In genomic region chr5:130144334-130145312, GRCm38 (mm10) we compare ENCODE assay signal across 8 mouse cellular contexts. TPM values are rescaled to one million over a fixed set of nuclear protein-coding genes. Genes with fewer than 3 reads are reported as not detected.
A peak's percentile ranks its signal among the peaks of the same experiment; 100 is the strongest.
DNase-seq lines count a peak whose midpoint lies in the region; ATAC-seq and TF ChIP-seq lines count a peak whose summit lies in the region.

TSS of gene Kctd7 (plus strand) at chr5:130144861.

- ATAC-seq in heart, embryonic 15.5 days (replicated peaks; ENCODE audit: insufficient number of reproducible peaks, insufficient read depth, low FRiP score, low read depth): peak; percentile 93
- ATAC-seq in liver, embryonic 14.5 days (ENCODE audit: insufficient read depth): peak; percentile 90
- peak; percentile 97 for ATAC-seq in neural tube, embryonic 11.5 days (ENCODE audit: insufficient read depth, low FRiP score, low TSS enrichment)
- ATAC-seq in stomach, postnatal 0 days (ENCODE audit: low FRiP score, low TSS enrichment): peak; percentile 98

- peak within 1 kb of the TSS; percentile 74 for H3K4me3 ChIP-seq in forebrain, embryonic 10.5 days
- peak within 1 kb of the TSS; percentile 71 for H3K4me3 ChIP-seq in heart, embryonic 15.5 days
- H3K4me3 ChIP-seq in liver, embryonic 14.5 days (ENCODE audit: insufficient read depth in 1 of 2, low read depth in 2 of 2, low read length in 2 of 2): peak within 1 kb of the TSS; percentile 78 to 84
- H3K4me3 ChIP-seq in neural tube, embryonic 11.5 days (ENCODE audit: low read depth, low read length): peak within 1 kb of the TSS; percentile 51
- peak within 1 kb of the TSS; percentile 53 for H3K4me3 ChIP-seq in stomach, postnatal 0 days (ENCODE audit: low read depth, low read length)

- H3K27me3 ChIP-seq in forebrain, embryonic 10.5 days (ENCODE audit: poor library complexity, severe bottlenecking): peaks cover 20% of the 10 kb centered on the region
- H3K27me3 ChIP-seq in heart, embryonic 15.5 days: no peaks in the 10 kb centered on the region; the same call in 1 of the 2 replicates
- H3K27me3 ChIP-seq in liver, embryonic 14.5 days (ENCODE audit: control insufficient read depth, insufficient read depth, low read length): no peaks in the 10 kb centered on the region
- H3K27me3 ChIP-seq in neural tube, embryonic 11.5 days (ENCODE audit: control insufficient read depth, insufficient read depth, low read length): no peaks in the 10 kb centered on the region
- no peaks in the 10 kb centered on the region for H3K27me3 ChIP-seq in stomach, postnatal 0 days (ENCODE audit: control insufficient read depth, insufficient read depth, low read length)

- H3K4me1 ChIP-seq in forebrain, embryonic 10.5 days: peaks cover 20% of the 10 kb centered on the region
- peaks cover 12% of the 10 kb centered on the region for H3K4me1 ChIP-seq in heart, embryonic 15.5 days (replicated peaks)
- peaks cover 17 to 19% of the 10 kb centered on the region in 2 experiments for H3K4me1 ChIP-seq in liver, embryonic 14.5 days (replicated peaks; ENCODE audit: control insufficient read depth in 2 of 2, insufficient read depth in 2 of 2, low read length in 1 of 2)
- H3K4me1 ChIP-seq in neural tube, embryonic 11.5 days (ENCODE audit: control insufficient read depth, insufficient read depth, low read length): peaks cover 5% of the 10 kb centered on the region; the same call in 1 of the 2 replicates
- peaks cover 7% of the 10 kb centered on the region for H3K4me1 ChIP-seq in stomach, postnatal 0 days (replicated peaks; ENCODE audit: control insufficient read depth, insufficient read depth)

- peak within 1 kb of the TSS; percentile 88 for H3K27ac ChIP-seq in forebrain, embryonic 10.5 days
- peak within 1 kb of the TSS; percentile 73 for H3K27ac ChIP-seq in heart, embryonic 15.5 days
- peak within 1 kb of the TSS; percentile 81 for H3K27ac ChIP-seq in liver, embryonic 14.5 days
- peak within 1 kb of the TSS; percentile 69 for H3K27ac ChIP-seq in neural tube, embryonic 11.5 days (ENCODE audit: low read depth, low read length)
- H3K27ac ChIP-seq in stomach, postnatal 0 days (replicated peaks): peak within 1 kb of the TSS; percentile 71

- 0 out of 2 replicates have a peak, but pooled peaks cover 3% of the 10 kb centered on the region for H3K36me3 ChIP-seq in forebrain, embryonic 10.5 days (replicated peaks)
- peaks cover 5% of the 10 kb centered on the region; the same call in 1 of the 2 replicates for H3K36me3 ChIP-seq in heart, embryonic 15.5 days
- peaks cover 6% of the 10 kb centered on the region; the same call in 1 of the 2 replicates for H3K36me3 ChIP-seq in liver, embryonic 14.5 days (replicated peaks; ENCODE audit: control insufficient read depth, insufficient read depth, low read depth)
- no peaks in the 10 kb centered on the region for H3K36me3 ChIP-seq in neural tube, embryonic 11.5 days (ENCODE audit: control insufficient read depth, insufficient read depth, low read length)
- H3K36me3 ChIP-seq in stomach, postnatal 0 days (ENCODE audit: control insufficient read depth, insufficient read depth, low read length): peaks cover 4% of the 10 kb centered on the region; the same call in 1 of the 2 replicates

- H3K9me3 ChIP-seq in forebrain, embryonic 10.5 days: no peaks in the 10 kb centered on the region
- no peaks in the 10 kb centered on the region for H3K9me3 ChIP-seq in heart, embryonic 15.5 days (replicated peaks)
- no peaks in the 10 kb centered on the region for H3K9me3 ChIP-seq in liver, embryonic 14.5 days (ENCODE audit: control insufficient read depth, low read length)
- H3K9me3 ChIP-seq in neural tube, embryonic 11.5 days (ENCODE audit: control insufficient read depth, low read length): no peaks in the 10 kb centered on the region
- no peaks in the 10 kb centered on the region for H3K9me3 ChIP-seq in stomach, postnatal 0 days (ENCODE audit: control insufficient read depth, low read length)

- DNase-seq in CD8-positive naive resting alpha-beta T cell, adult 2 months (ENCODE audit: low read depth in 2 of 2, low spot score in 2 of 2): peak; percentile 79 to 83
- peak; percentile 90 for DNase-seq in c-Kit-positive CD71-negative TER-119-negative erythroid progenitor cells, embryonic 14.5 days (ENCODE audit: low read depth)
- peak; percentile 96 for DNase-seq in forebrain, embryonic 10.5 days (ENCODE audit: extremely low spot score, low spot score)
- DNase-seq in kidney, postnatal 25 days: peak; percentile 98 to 99
- DNase-seq in liver, embryonic 14.5 days (ENCODE audit: low read depth in 3 of 3, low spot score in 3 of 3): peak; percentile 97 to 98 (median 97)
- DNase-seq in neural tube, embryonic 11.5 days (ENCODE audit: low spot score): peak; percentile 94
- DNase-seq in stomach, postnatal 0 days (ENCODE audit: low spot score): peak; percentile 94

- TF ChIP-seq EP300 in liver, embryonic 14.5 days (IDR thresholded peaks at IDR 0.05; ENCODE audit: low read depth): peak; percentile 79
- TF ChIP-seq EP300 in stomach, postnatal 0 days (optimal IDR thresholded peaks at IDR 0.05): no peak

- peak; percentile 66 for TF ChIP-seq CTCF in liver, embryonic 14.5 days (IDR thresholded peaks at IDR 0.05; ENCODE audit: low read depth)
- peak; percentile 68 for TF ChIP-seq CTCF in stomach, postnatal 0 days (IDR thresholded peaks at IDR 0.05; ENCODE audit: low read depth)

- H3K4me2 ChIP-seq in heart, embryonic 15.5 days: peak within 1 kb of the TSS; percentile 97
- peak within 1 kb of the TSS; percentile 90 for H3K4me2 ChIP-seq in liver, embryonic 14.5 days (ENCODE audit: low read depth)
- H3K4me2 ChIP-seq in neural tube, embryonic 11.5 days (ENCODE audit: low read depth): peak within 1 kb of the TSS; percentile 79
- peak within 1 kb of the TSS; percentile 90 for H3K4me2 ChIP-seq in stomach, postnatal 0 days (replicated peaks; ENCODE audit: low read depth)

- WGBS in forebrain, embryonic 10.5 days: under 1% methylated on average over 66 of the region's 66 CpGs
- under 1% methylated on average over 66 of the region's 66 CpGs for WGBS in heart, embryonic 15.5 days
- under 1% methylated on average over 66 of the region's 66 CpGs for WGBS in liver, embryonic 14.5 days (ENCODE audit: insufficient replicate concordance)
- WGBS in neural tube, embryonic 11.5 days: under 1% methylated on average over 66 of the region's 66 CpGs
- under 1% methylated on average over 66 of the region's 66 CpGs for WGBS in stomach, postnatal 0 days

- peak within 1 kb of the TSS; percentile 73 for H3K9ac ChIP-seq in heart, embryonic 15.5 days
- peak within 1 kb of the TSS; percentile 93 for H3K9ac ChIP-seq in liver, embryonic 14.5 days (replicated peaks)
- H3K9ac ChIP-seq in neural tube, embryonic 11.5 days (ENCODE audit: low read length): peak within 1 kb of the TSS; percentile 62
- peak within 1 kb of the TSS; percentile 67 for H3K9ac ChIP-seq in stomach, postnatal 0 days (ENCODE audit: low read length)

RNA-seq across cellular contexts. Expression of gene Kctd7, which starts in this region (rescaled TPM):
- polyA plus RNA-seq in forebrain, embryonic 10.5 days (2016; fragmentation: Nextera tagmentation; extraction: Ambion mirVana): 3.6 and 3.9 TPM in 2 replicates
- 4.1 and 5.8 TPM in 2 replicates for polyA plus RNA-seq in heart, embryonic 15.5 days (2015; fragmentation: Nextera tagmentation; extraction: Ambion mirVana)
- polyA plus RNA-seq in liver, embryonic 14.5 days (2012; rRNA removed): 3.2 and 3.6 TPM in 2 replicates
- 3.8 and 6.6 TPM in 2 replicates for polyA plus RNA-seq in liver, embryonic 14.5 days (2014; fragmentation: Nextera tagmentation; extraction: Ambion mirVana)
- polyA plus RNA-seq in neural tube, embryonic 11.5 days (2014; fragmentation: Nextera tagmentation; extraction: Ambion mirVana): 7.2 and 8.3 TPM in 2 replicates
- polyA plus RNA-seq in stomach, postnatal 0 days (2015; fragmentation: Nextera tagmentation; extraction: Ambion mirVana): 2.3 and 2.4 TPM in 2 replicates

Comparison
In these comparisons a context has a peak if more than half of its experiments do, and no peak if none do; other contexts are left out.
1. Peak in every context shown above with its lines: DNase-seq, ATAC-seq, H3K4me3 ChIP-seq and H3K27ac ChIP-seq.